Mouse (Mus musculus) ovary, adult 18-20 months (tissue): ENCODE results near the gene 2310033P09Rik.

ENCODE experiments used
- DNase-seq: peaks from one replicate; pipeline ENCODE4 v3.0.0; 2022; ENCODE audit warnings: low spot score, mixed read lengths

The 2310033P09Rik gene

GRCm38 (mm10) chr11:59208153-59208831, at the start of gene 2310033P09Rik:
Gene 2310033P09Rik, plus strand, starts transcription at chr11:59208321.
- peak; percentile 89 for DNase-seq

- no peak for DNase-seq
These were observed 49.0 kb upstream of the 2310033P09Rik start for GRCm38 (mm10) chr11:59159099-59159498.

GRCm38 (mm10) chr11:59159558-59159957, 48.6 kb upstream of the 2310033P09Rik start:
- no peak for DNase-seq

- no peak for DNase-seq
These were observed 46.7 kb upstream of the 2310033P09Rik start for GRCm38 (mm10) chr11:59161398-59161797.

GRCm38 (mm10) chr11:59162443-59163254, 45.5 kb upstream of the 2310033P09Rik start:
- no peak for DNase-seq

- peak; percentile 99 for DNase-seq
These were observed 44.6 kb upstream of the 2310033P09Rik start, which contains the start of gene Iba57 for GRCm38 (mm10) chr11:59163255-59164236. Gene Iba57, minus strand, starts transcription at chr11:59163739.

- no peak for DNase-seq
These were observed 43.7 kb upstream of the 2310033P09Rik start for GRCm38 (mm10) chr11:59164384-59164783.

GRCm38 (mm10) chr11:59165616-59166241, 42.4 kb upstream of the 2310033P09Rik start:
- no peak for DNase-seq

- no peak for DNase-seq
These were observed 38.3 kb upstream of the 2310033P09Rik start for GRCm38 (mm10) chr11:59169807-59170206.

- no peak for DNase-seq
These were observed 37.6 kb upstream of the 2310033P09Rik start for GRCm38 (mm10) chr11:59170549-59170948.

GRCm38 (mm10) chr11:59174189-59174838, 33.8 kb upstream of the 2310033P09Rik start:
- DNase-seq, result no peak

- DNase-seq, result no peak
These were observed 31.6 kb upstream of the 2310033P09Rik start for GRCm38 (mm10) chr11:59176475-59176874.

GRCm38 (mm10) chr11:59176921-59177320, 31.2 kb upstream of the 2310033P09Rik start:
- DNase-seq, result no peak

GRCm38 (mm10) chr11:59182864-59183331, 25.2 kb upstream of the 2310033P09Rik start, which contains the start of gene Gjc2:
Gene Gjc2, minus strand, starts transcription at chr11:59183213.
- DNase-seq, result peak; percentile 64

- peak; percentile 62 for DNase-seq
These were observed 24.3 kb upstream of the 2310033P09Rik start for GRCm38 (mm10) chr11:59183821-59184220.

- no peak for DNase-seq
These were observed 22.6 kb upstream of the 2310033P09Rik start for GRCm38 (mm10) chr11:59185490-59185889.

GRCm38 (mm10) chr11:59187706-59188105, 20.4 kb upstream of the 2310033P09Rik start:
- DNase-seq, result no peak

- DNase-seq, result peak; percentile 89
These were observed 16.7 kb upstream of the 2310033P09Rik start for GRCm38 (mm10) chr11:59191231-59192058.

- DNase-seq, result no peak
These were observed 16.1 kb upstream of the 2310033P09Rik start, which contains the start of gene Guk1 for GRCm38 (mm10) chr11:59192059-59192386. Gene Guk1, minus strand, starts transcription at chr11:59192212.

- no peak for DNase-seq
These were observed 11.9 kb upstream of the 2310033P09Rik start for GRCm38 (mm10) chr11:59196230-59196629.
